Mouse (Mus musculus): ENCODE measurements around the gene Myo7a. TPM values are rescaled to one million over a fixed set of nuclear protein-coding genes. Genes with fewer than 3 reads are reported as not detected.

Gene Myo7a
- polyA plus RNA-seq, 1 experiment from 2014 or later = 11.8 TPM

DNA sequence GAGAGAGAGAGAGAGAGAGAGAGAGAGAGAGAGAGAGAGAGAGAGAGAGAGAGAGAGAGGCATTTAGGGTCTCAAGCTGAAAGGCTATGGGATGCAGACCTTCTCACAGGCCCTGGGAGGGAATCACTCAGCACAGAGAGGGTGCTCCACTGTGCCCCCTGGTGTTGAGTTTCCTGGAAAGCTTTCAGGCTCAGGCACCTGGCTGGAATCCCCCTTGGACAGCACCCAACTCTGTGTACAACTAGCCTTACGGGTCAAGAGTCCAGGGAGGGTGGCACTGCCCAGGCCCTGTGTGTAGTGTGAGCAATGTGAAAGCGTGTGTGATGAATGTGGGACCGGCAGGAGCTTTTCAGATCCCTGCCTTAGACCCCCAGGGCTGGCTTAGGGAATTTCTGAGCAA, 21.9 kb upstream of the Myo7a start:
- Histone ChIP-seq H3K4me1 (0 out of 2 replicates have a peak, but pooled peaks cover 14% of the 10 kb centered on the region), H3K9ac (no peak overlapping the region), H3K4me2 (no peak overlapping the region), H3K36me3 (ENCODE audit: poor library complexity, severe bottlenecking) (no peaks in the 10 kb centered on the region; the same call in 1 of the 2 replicates), H3K27ac (no peak overlapping the region), H3K9me3 (replicated peaks) (no peaks in the 10 kb centered on the region), H3K27me3 (0 out of 2 replicates have a peak, but pooled peaks cover 2% of the 10 kb centered on the region), H3K4me3 (no peak overlapping the region)
- ATAC-seq = no peak
- WGBS = 48% methylated on average over 3 of the region's 3 CpGs

GRCm38 (mm10) chr7:98140597-98140996, 21.3 kb upstream of the Myo7a start:
- ATAC-seq = no peak
- no peak overlapping the region for H3K27ac ChIP-seq

GRCm38 (mm10) chr7:98139216-98139615, 19.9 kb upstream of the Myo7a start:
- Histone ChIP-seq H3K4me3 (no peak overlapping the region), H3K27me3 (0 out of 2 replicates have a peak, but pooled peaks cover 2% of the 10 kb centered on the region), H3K9me3 (replicated peaks) (no peaks in the 10 kb centered on the region), H3K9ac (no peak overlapping the region), H3K27ac (no peak overlapping the region), H3K36me3 (ENCODE audit: poor library complexity, severe bottlenecking) (no peaks in the 10 kb centered on the region), H3K4me1 (0 out of 2 replicates have a peak, but pooled peaks cover 14% of the 10 kb centered on the region), H3K4me2 (no peak overlapping the region)
- 19% methylated on average over 9 of the region's 9 CpGs for WGBS
- ATAC-seq = no peak

More at GRCm38 (mm10) chr7:98140597-98140996, 21.3 kb upstream of the Myo7a start:
- Histone ChIP-seq H3K4me3 (no peak overlapping the region), H3K27me3 (0 out of 2 replicates have a peak, but pooled peaks cover 2% of the 10 kb centered on the region), H3K9me3 (replicated peaks) (no peaks in the 10 kb centered on the region), H3K4me1 (0 out of 2 replicates have a peak, but pooled peaks cover 14% of the 10 kb centered on the region), H3K36me3 (ENCODE audit: poor library complexity, severe bottlenecking) (no peaks in the 10 kb centered on the region; the same call in 1 of the 2 replicates), H3K4me2 (no peak overlapping the region), H3K9ac (no peak overlapping the region)
- WGBS = 52% methylated on average over 2 of the region's 2 CpGs

- Histone ChIP-seq H3K9me3 (replicated peaks) (no peaks in the 10 kb centered on the region), H3K27me3 (0 out of 2 replicates have a peak, but pooled peaks cover 2% of the 10 kb centered on the region), H3K36me3 (ENCODE audit: poor library complexity, severe bottlenecking) (no peaks in the 10 kb centered on the region), H3K4me1 (0 out of 2 replicates have a peak, but pooled peaks cover 14% of the 10 kb centered on the region), H3K4me3 (no peak overlapping the region), H3K27ac (no peak overlapping the region), H3K4me2 (no peak overlapping the region), H3K9ac (no peak overlapping the region)
- WGBS = 81% methylated on average over 2 of the region's 2 CpGs
- ATAC-seq = no peak
Measured at GRCm38 (mm10) chr7:98137995-98138394, 18.7 kb upstream of the Myo7a start.

- WGBS = 40% methylated on average over 3 of the region's 3 CpGs
- Histone ChIP-seq H3K36me3 (ENCODE audit: poor library complexity, severe bottlenecking) (no peaks in the 10 kb centered on the region), H3K4me1 (0 out of 2 replicates have a peak, but pooled peaks cover 14% of the 10 kb centered on the region), H3K4me3 (no peak overlapping the region), H3K4me2 (no peak overlapping the region), H3K9me3 (replicated peaks) (no peaks in the 10 kb centered on the region), H3K27ac (no peak overlapping the region), H3K27me3 (0 out of 2 replicates have a peak, but pooled peaks cover 2% of the 10 kb centered on the region), H3K9ac (no peak overlapping the region)
- ATAC-seq = no peak
Measured at GRCm38 (mm10) chr7:98137583-98137982, 18.3 kb upstream of the Myo7a start.

GRCm38 (mm10) chr7:98131751-98132150, 12.4 kb upstream of the Myo7a start:
- H3K4me1 ChIP-seq = no peaks in the 10 kb centered on the region
- H3K4me2 ChIP-seq = no peak overlapping the region
- H3K4me3 ChIP-seq = no peak overlapping the region
- 92% methylated on average over 8 of the region's 8 CpGs for WGBS
- peaks cover 8% of the 10 kb centered on the region for H3K36me3 ChIP-seq (ENCODE audit: poor library complexity, severe bottlenecking)
- no peak overlapping the region for H3K9ac ChIP-seq
- no peaks in the 10 kb centered on the region for H3K27me3 ChIP-seq
- no peak for ATAC-seq
- H3K27ac ChIP-seq = no peak overlapping the region
- no peaks in the 10 kb centered on the region for H3K9me3 ChIP-seq (replicated peaks)

DNA sequence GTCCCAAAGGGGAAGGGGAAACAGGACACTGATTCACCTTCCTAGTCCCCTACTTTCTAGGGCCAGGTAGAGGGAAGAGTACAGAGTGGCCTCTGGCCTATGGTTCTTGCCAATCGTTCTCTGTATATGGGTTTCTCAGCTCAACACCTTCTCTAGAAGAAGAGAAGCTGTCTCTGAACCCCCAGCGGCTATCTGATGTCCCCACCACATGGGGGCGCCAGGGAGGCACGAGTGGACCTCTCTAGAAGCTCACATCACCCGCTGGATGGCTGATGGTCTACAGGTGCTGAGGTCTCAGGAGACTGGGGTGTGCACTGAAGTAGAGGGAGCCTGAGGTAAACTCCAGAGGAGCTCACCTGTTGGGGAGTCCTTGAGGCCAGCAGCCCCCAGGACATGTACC, 6.1 kb upstream of the Myo7a start:
- Histone ChIP-seq H3K4me3 (no peak overlapping the region), H3K27ac (no peak overlapping the region), H3K36me3 (ENCODE audit: poor library complexity, severe bottlenecking) (peaks cover 8% of the 10 kb centered on the region), H3K4me1 (0 out of 2 replicates have a peak, but pooled peaks cover under 1% of the 10 kb centered on the region), H3K9ac (no peak overlapping the region), H3K4me2 (no peak overlapping the region), H3K9me3 (replicated peaks) (no peaks in the 10 kb centered on the region), H3K27me3 (no peaks in the 10 kb centered on the region)
- no peak for ATAC-seq
- WGBS = 44% methylated on average over 5 of the region's 5 CpGs

DNA sequence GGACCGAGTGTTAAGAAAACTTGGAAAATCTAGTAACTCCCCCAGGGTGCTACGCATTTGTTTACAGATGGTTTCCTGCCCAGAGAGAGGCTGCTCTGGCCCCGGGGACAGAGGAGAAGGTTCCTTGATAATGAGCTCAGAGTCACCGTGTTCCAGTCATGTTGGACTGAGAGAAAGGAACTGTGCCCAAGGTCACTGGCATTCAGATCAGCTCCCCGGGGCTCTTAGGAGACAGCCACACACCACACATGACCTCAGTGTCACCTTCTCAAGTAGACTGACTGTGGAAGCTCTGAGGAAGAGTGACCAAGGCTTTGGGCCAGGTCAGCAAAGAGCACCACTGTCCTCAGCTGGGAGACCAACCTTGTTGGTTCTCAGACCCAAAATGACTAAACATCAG, 5.4 kb upstream of the Myo7a start:
- Histone ChIP-seq H3K4me1 (0 out of 2 replicates have a peak, but pooled peaks cover 4% of the 10 kb centered on the region), H3K27me3 (no peaks in the 10 kb centered on the region), H3K27ac (no peak overlapping the region), H3K4me2 (no peak overlapping the region), H3K9me3 (replicated peaks) (no peaks in the 10 kb centered on the region), H3K4me3 (no peak overlapping the region), H3K36me3 (ENCODE audit: poor library complexity, severe bottlenecking) (peaks cover 8% of the 10 kb centered on the region), H3K9ac (no peak overlapping the region)
- no peak for ATAC-seq
- WGBS = 69% methylated on average over 5 of the region's 5 CpGs

- no peak overlapping the region for H3K27ac ChIP-seq
- ATAC-seq = no peak
- H3K36me3 ChIP-seq (ENCODE audit: poor library complexity, severe bottlenecking) = no peaks in the 10 kb centered on the region; the same call in 1 of the 2 replicates
- no peak overlapping the region for H3K9ac ChIP-seq
- H3K4me1 ChIP-seq = 0 out of 2 replicates have a peak, but pooled peaks cover 8% of the 10 kb centered on the region
- H3K27me3 ChIP-seq = no peaks in the 10 kb centered on the region
- 84% methylated on average over 8 of the region's 8 CpGs for WGBS
- H3K4me2 ChIP-seq = no peak overlapping the region
- H3K9me3 ChIP-seq (replicated peaks) = no peaks in the 10 kb centered on the region
- H3K4me3 ChIP-seq = no peak overlapping the region
Measured at GRCm38 (mm10) chr7:98121673-98122072, 2.3 kb upstream of the Myo7a start.

DNA sequence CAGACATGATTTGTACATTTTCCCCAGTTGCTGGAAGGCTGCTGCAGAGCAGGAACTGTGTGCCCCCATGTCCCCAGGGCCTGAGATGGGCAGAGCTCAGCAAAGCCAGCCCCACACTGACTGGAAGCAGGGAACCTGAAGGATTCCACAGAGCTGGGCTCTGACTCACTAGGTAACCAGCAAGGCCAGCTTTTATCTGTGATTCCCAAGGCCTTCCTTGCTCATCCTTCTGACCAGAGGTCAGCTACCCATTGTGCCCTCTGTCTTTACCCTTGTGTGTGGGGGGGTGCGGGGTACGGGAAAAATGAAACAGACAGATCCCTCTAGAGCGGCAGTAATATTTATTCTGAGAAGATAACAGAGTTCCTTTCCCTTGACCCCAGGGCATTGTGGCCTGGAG, 1.9 kb upstream of the Myo7a start:
- H3K27me3 ChIP-seq = no peaks in the 10 kb centered on the region
- no peaks in the 10 kb centered on the region for H3K9me3 ChIP-seq (replicated peaks)
- 0 out of 2 replicates have a peak, but pooled peaks cover 8% of the 10 kb centered on the region for H3K4me1 ChIP-seq
- H3K36me3 ChIP-seq (ENCODE audit: poor library complexity, severe bottlenecking) = no peaks in the 10 kb centered on the region; the same call in 1 of the 2 replicates
- no peak overlapping the region for H3K4me3 ChIP-seq
- H3K27ac ChIP-seq = no peak overlapping the region
- H3K4me2 ChIP-seq = no peak overlapping the region
- H3K9ac ChIP-seq = no peak overlapping the region
- ATAC-seq = no peak
- WGBS = 84% methylated on average over 3 of the region's 3 CpGs

- H3K4me3 ChIP-seq = peak overlapping the region; percentile 25
- H3K9ac ChIP-seq = peak overlapping the region; percentile 50; the same call in 1 of the 2 replicates
- peak overlapping the region; percentile 57 for H3K4me2 ChIP-seq
- no peaks in the 10 kb centered on the region for H3K27me3 ChIP-seq
- H3K36me3 ChIP-seq (ENCODE audit: poor library complexity, severe bottlenecking) = no peaks in the 10 kb centered on the region; the same call in 1 of the 2 replicates
- H3K4me1 ChIP-seq = 0 out of 2 replicates have a peak, but pooled peaks cover 8% of the 10 kb centered on the region
- WGBS = 10% methylated on average over 7 of the region's 7 CpGs
- H3K27ac ChIP-seq = no peak overlapping the region
- no peaks in the 10 kb centered on the region for H3K9me3 ChIP-seq (replicated peaks)
- ATAC-seq = peak; percentile 81
Measured at GRCm38 (mm10) chr7:98120325-98120724, 1.0 kb upstream of the Myo7a start.

DNA sequence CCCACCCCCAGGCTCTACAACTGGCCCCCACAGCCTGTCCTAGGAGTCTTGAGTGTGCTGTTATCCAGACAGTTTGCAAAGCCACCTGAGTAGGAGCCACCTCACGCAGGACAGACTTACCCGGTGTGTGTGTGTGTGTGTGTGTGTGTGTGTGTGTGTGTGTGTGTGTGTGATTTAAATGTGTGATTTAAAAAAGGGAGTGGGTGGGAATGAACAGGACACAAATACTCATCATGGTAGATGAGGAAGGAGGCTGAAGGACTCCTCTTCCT, 573 bp upstream of the Myo7a start:
- Histone ChIP-seq H3K36me3 (ENCODE audit: poor library complexity, severe bottlenecking) (no peaks in the 10 kb centered on the region; the same call in 1 of the 2 replicates), H3K4me2 (no peak overlapping the region), H3K9ac (no peak overlapping the region), H3K27me3 (no peaks in the 10 kb centered on the region), H3K4me1 (0 out of 2 replicates have a peak, but pooled peaks cover 8% of the 10 kb centered on the region), H3K4me3 (no peak overlapping the region), H3K9me3 (replicated peaks) (no peaks in the 10 kb centered on the region), H3K27ac (no peak overlapping the region)
- 56% methylated on average over 2 of the region's 2 CpGs for WGBS
- ATAC-seq = peak; percentile 37; the same call in 1 of the 2 replicates
